Mouse (Mus musculus) megakaryocyte, embryonic 14.5 days (primary cell): Measurements from ENCODE around the gene Cd79b.

Experiments
- FLI1 ChIP-seq: IDR thresholded peaks from 2 replicates; pipeline ENCODE4 v1.6.1; 2012; ENCODE audit warnings: low read length, inconsistent platforms, mixed read lengths
- GATA1 ChIP-seq: IDR thresholded peaks from 3 replicates; pipeline ENCODE4 v1.6.1; 2012; ENCODE audit warnings: mixed read lengths, low read length, inconsistent platforms, borderline replicate concordance

- no peak for TF ChIP-seq GATA1
- TF ChIP-seq FLI1 = 0 out of 2 replicates have a peak, but pooled peaks have one; percentile 27
Measured at GRCm38 (mm10) chr11:106272644-106273310, 41.8 kb downstream of the Cd79b start, which contains the start of gene Smarcd2.
